Mouse (Mus musculus) spleen, embryonic (tissue): ENCODE results near the gene Cdh26.

Experiments
- CTCF ChIA-PET: fragments of 350-600 bp; sonication (Branson Sonifier 250); formaldehyde crosslinking; loops from one replicate; lab custom pipeline; 2022; lab: Charles Lee

The Cdh26 gene

GRCm38 (mm10) chr2:178437311-178437710, 7.0 kb downstream of the Cdh26 start:
- CTCF ChIA-PET = no interaction called here

DNA sequence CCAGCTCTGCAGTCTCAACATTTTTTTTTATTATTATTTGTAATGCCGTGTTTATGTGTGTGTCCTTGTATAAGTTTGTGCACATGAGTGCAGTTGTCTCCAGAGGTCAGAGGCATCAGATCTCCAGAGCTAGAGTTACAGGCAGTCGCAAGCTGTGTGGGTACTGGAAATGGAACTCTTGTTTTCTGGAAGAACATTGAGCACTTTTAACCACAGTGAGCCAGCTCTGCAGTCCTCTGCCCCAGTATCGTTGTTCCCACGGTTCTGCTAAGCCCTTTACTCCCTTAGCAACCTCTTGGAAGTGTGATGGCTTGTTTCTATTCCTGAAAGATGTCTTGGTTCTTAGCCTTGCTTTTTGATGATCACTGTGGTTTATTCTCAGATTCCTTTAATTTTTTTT, 19.1 kb downstream of the Cdh26 start:
- CTCF ChIA-PET = no interaction called here

- CTCF ChIA-PET = no interaction called here
These were observed 19.9 kb downstream of the Cdh26 start for GRCm38 (mm10) chr2:178450236-178450635.

DNA sequence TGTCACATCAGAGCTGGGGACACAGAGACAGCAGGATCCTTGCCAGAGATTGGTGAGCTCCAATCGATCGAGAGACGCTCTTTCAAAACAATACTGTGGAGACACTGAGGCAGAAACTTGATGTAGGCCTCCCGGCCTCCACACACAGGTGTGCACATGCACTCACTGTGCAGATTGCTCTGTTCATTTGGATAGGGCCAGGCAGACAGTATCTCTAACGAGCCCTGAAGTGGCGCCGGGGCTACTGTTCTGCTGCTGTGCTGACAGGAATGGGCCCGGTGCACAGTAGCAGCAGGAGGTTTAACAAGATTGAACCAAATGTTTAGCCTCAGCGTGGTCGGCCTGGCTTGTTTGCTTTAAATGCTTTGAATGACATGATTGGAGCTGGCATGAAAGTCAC, 20.6 kb downstream of the Cdh26 start:
- CTCF ChIA-PET = no interaction called here

DNA sequence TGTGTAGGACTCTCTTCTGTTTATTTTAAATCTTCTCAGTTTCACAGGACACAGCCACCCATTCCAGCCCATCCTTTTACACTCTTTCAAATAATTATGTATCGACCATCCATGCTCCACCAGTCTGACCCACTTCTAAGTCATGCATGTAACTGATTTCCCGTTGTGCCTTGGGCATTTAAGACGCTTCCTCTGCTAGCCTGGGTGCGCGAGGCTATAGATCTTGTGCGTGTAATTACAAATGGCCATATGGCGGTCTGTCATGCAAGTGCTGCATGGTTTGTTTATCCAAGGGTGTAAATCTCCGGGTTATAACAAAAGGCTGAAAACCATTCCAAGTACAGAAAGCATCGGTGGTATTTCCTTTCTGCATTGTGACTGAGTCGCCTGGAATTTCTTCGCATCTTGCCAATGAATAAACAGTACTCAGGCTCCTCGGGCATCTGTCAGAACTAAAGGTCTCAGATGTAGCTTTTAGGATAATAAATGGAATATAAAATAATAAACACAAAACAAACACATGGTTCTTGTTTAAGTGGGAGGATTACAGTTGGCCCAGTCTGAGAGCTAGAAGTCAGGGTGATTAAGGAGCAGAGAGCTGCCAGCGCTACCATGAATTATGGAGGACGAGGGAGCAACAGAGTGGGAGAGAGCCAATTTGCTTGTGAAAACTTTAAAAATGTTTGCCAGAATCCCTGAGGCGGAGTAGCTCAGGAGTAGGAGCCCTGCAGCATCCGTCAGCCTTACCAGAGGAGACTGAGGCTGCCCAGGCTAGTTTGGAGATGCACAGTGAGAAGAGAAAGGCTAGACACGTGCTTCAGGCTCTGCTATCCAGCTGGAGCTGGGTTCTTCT, 24.6 kb downstream of the Cdh26 start:
- CTCF ChIA-PET = no interaction called here

GRCm38 (mm10) chr2:178457414-178457813, 27.1 kb downstream of the Cdh26 start:
- CTCF ChIA-PET = no interaction called here

DNA sequence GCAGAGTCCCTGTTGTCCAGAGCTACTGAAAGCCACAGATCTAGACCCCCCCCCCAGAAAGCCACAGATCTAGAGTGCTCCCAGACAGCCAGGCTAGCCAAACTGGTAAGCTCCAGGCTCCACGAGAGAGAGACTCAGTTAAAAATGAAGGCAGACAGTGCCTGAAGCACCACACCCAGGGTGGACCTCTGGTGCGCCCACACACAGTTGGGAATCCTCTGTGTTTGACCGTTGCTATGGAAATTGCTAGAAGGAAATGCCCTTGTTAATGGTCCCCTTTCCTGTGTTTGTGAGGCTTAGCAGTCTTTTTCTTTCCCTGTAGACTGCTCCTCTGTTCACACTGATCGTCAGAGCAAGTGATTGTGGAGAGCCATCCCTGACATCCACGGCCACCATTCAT, 30.0 kb downstream of the Cdh26 start:
- CTCF ChIA-PET = no interaction called here

DNA sequence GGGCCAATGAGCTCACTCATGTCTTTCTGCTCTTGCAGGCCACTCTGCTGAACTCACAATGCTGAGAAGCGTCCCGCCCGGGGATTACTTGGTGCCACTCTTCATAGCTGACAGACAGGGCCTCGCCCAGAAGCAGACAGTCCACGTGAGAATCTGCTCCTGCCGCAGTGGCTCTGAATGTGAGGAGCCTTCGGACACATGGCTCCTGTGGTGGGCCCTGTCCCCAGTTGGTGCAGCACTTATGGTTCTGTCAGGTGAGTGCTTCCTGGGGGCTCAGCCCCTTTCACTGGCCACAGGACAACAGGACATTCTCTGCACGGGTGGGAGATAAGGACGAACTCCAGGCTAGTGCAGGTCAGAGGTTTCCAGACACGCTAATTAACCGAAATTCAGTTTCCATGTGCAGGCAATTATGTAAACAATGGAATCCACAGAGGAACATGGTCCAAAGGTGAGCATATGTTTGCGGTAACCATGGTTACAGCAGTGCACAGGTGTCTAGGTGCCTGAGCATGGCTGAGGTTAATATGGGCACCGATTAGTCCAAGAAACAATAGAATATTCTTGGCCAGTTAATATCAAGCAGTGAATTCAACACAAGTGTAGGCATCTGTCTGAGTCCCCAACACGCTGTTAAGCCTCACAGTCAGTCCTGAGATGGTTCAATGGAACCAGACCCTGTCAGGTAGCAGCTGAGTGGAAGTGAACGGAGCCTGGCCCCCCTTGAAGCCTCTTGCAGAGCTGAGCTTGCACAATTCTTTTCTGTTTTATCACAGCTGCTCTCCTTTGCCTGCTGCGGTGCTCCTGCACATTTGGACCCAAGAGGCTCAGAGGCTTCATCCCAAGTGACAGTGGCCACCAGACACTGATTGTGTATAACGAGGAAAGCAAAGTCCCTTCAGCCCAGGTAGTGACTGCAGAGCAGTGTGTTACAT, 41.5 kb downstream of the Cdh26 start:
- CTCF ChIA-PET = no interaction called here

DNA sequence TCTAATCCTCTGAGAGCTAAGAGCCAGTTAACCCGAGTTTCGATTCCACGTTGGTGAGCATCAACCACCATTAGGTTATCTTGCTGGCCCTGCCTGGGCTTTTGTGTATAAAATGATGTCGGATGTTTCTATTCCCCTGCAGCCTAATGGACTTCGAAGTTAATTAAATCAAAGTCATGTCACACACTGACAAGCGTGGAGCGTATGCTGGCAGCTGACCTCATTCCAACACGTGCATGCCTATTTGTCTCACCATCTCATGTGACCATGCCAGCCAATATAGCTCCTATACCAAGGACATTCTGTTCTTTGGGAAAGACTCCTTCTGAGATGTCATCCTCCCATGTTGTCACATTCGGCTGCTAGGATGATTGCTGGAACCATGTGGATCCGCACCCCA, 43.6 kb downstream of the Cdh26 start:
- CTCF ChIA-PET = no interaction called here

- CTCF ChIA-PET = no interaction called here
These were observed 46.9 kb downstream of the Cdh26 start for GRCm38 (mm10) chr2:178477228-178477627.

GRCm38 (mm10) chr2:178479011-178479410, 48.7 kb downstream of the Cdh26 start:
- CTCF ChIA-PET = no interaction called here

DNA sequence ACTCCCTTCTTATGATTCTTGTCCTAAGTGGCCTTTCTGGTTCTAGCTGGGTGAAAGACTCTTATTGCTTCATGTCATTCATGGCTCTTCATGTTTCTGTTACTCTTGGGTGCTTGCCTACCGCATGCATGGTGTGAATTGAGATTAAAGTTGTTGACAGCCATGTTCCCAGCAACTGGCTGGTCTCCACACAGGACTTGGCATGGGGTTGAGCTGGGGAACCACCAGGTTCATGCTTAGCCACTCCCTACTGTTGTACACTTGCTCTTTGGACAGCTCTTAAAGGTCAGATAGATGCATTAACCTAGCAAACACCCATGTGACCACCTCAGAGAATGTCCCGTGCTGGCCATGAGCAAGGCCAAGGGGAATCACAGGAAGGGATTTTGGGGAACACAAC, 50.6 kb downstream of the Cdh26 start:
- CTCF ChIA-PET = no interaction called here

- CTCF ChIA-PET = no interaction called here
These were observed 53.1 kb downstream of the Cdh26 start for GRCm38 (mm10) chr2:178483462-178483861.

- CTCF ChIA-PET = no interaction called here
These were observed 57.9 kb downstream of the Cdh26 start for GRCm38 (mm10) chr2:178488276-178488675.

DNA sequence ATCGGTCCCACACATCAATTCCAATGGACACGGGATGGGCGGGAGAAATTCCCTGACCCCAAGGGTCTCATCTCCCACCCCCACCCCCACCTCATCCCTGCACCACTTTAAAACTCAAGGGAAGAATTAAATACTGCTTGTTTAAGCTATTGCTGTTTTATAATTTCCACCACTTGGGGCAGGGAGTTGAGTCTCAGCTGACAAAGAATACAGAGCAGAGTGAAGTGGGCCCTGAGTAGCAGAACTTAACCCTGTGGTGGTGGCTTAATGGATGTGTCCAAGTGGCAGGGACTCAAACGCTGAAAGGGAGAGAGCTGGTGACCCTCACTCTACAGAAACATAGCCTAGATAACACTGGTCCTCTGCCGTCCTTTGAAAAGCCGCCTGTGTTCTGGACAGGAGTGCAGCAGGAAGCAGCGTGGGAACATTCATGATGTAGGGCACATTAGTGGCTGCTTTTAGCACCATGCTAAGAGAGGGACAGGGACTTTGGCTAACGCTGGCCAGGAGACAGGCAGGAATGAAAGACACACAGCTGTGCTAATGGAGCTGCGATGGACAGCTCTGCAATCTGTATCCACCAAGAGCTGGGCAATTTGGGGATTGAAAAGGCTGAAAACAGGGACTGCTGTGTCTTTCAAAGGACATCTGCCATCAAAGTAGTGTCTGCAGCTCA, 60.1 kb downstream of the Cdh26 start:
- CTCF ChIA-PET = no interaction called here

DNA sequence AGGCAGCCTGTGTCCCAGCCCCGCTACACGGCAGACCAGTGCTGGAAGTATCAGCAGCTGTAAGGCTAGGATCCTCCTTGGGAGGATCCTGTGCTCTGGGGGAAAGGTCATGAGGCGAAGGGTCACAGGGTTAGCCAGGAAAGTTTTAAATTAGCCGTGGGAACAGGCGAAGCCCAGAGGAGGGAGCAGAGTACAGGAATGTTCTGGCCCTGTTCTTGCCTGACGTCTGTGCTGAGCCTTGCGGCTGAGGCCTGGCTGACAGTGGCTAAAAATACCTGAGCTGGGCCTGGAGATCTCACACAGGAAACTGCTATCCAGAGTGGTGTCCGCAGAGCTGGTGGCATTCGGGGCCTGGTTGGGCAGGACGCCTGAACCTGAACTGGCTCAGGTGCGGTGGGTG, 63.7 kb downstream of the Cdh26 start:
- CTCF ChIA-PET = no interaction called here

- CTCF ChIA-PET = no interaction called here
These were observed 65.5 kb downstream of the Cdh26 start for GRCm38 (mm10) chr2:178495816-178496215.

DNA sequence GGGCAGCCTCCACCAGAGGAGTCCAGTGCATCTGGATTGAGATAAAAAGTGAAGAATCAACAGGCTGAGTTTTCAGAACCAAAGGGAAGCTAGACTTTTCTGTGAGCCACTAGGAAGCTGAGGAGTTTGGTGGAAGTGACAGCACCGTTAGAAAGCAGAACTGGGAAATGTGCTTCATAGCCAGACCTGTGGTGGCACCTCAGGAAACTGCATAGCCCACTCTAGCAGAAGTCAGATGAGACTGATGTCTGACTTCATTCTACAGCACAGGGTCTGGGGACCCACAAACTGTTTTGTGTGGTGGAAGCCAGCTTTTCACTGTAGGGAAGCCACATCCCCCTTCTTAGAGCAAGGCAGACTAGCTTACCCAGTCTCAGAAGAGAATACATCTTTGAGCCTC, 67.6 kb downstream of the Cdh26 start:
- CTCF ChIA-PET = interaction anchor here (0.8 kb wide), 1 partner anchor 48 kb away, joined by 3 read pairs; no protein-coding TSS in a partner anchor

DNA sequence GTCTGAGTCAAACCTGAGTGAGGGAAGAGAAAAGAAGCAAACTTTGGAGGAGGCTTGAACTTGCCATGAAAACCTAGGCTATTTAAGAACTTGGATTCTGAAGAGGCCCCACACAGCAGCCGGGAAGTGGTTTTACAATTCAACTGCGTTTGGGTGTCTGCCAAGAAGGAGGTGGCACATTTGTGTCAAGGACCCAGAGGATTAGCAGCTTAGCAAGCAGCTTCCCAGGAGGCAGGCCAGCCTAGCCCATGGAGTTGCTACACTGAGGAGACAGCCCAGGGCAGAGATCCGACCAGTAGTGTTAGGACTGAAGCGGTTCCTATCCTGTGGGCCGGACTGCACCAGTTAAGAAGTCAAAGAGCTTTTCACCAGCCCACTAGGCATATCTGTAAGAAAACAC, 68.1 kb downstream of the Cdh26 start:
- CTCF ChIA-PET = interaction anchor here (0.8 kb wide), 1 partner anchor 48 kb away, joined by 3 read pairs; no protein-coding TSS in a partner anchor

DNA sequence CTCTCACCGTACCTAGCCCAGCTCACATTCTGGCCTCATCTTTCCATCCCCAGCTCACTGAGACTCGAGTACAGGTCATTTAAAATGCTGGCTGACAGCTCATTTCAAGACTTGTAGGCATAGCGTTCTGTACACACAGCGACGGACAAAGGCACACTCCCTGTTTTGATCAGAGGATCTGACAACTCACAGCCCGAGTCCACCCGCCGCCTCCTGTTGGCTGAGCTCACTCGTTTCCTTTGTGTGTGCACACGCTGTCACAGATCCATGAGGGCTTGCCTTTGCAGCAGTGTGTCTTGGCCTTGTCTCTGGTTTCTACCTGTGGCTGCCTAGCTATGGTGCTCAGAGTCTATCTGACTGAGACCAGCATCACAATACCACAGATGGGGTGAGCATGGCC, 72.1 kb downstream of the Cdh26 start:
- CTCF ChIA-PET = no interaction called here

- CTCF ChIA-PET = interaction anchor here (2.6 kb wide), 1 partner anchor 159 kb away, joined by 8 read pairs; no protein-coding TSS in a partner anchor
These were observed 75.7 kb downstream of the Cdh26 start for GRCm38 (mm10) chr2:178506056-178506455.
